Mouse (Mus musculus): ENCODE measurements around the gene Wnt3a. TPM values are rescaled to one million over a fixed set of nuclear protein-coding genes. Genes with fewer than 3 reads are reported as not detected.

Gene Wnt3a
- total and polyA plus RNA-seq, 2 experiments from 2014 or later, result 0.16 TPM; not detected in 1

- no peak for DNase-seq (ENCODE audit: low spot score)
- H3K4me1 ChIP-seq (ENCODE audit: insufficient read depth, low read length), result peaks cover 4% of the 10 kb centered on the region; the same call in 1 of the 2 replicates
- WGBS, result 19% methylated on average over 8 of the region's 8 CpGs
- no peak overlapping the region for H3K9ac ChIP-seq (replicated peaks; ENCODE audit: low read length, poor library complexity, severe bottlenecking)
- TF ChIP-seq CTCF (IDR thresholded peaks at IDR 0.05), result no peak
- H3K36me3 ChIP-seq (ENCODE audit: insufficient read depth, low read length), result no peaks in the 10 kb centered on the region
- H3K27ac ChIP-seq (ENCODE audit: low read depth, low read length), result no peak overlapping the region
- ATAC-seq (ENCODE audit: low FRiP score), result no peak
- H3K4me3 ChIP-seq (ENCODE audit: low read depth, low read length), result no peak overlapping the region
- H3K27me3 ChIP-seq (ENCODE audit: insufficient read depth, low read length), result peaks cover 60% of the 10 kb centered on the region
- no peaks in the 10 kb centered on the region for H3K9me3 ChIP-seq (ENCODE audit: low read length)
- H3K4me2 ChIP-seq (ENCODE audit: low read depth, low read length, poor library complexity, severe bottlenecking), result no peak overlapping the region
These were observed 19.4 kb upstream of the Wnt3a start for GRCm38 (mm10) chr11:59309976-59310375.

GRCm38 (mm10) chr11:59309106-59309805 lies 18.7 kb upstream of the Wnt3a start:
- DNase-seq (ENCODE audit: low spot score) (no peak), ATAC-seq (ENCODE audit: low FRiP score) (no peak)
- H3K4me3 ChIP-seq (ENCODE audit: low read depth, low read length), result no peak overlapping the region
- no peak overlapping the region for H3K9ac ChIP-seq (replicated peaks; ENCODE audit: low read length, poor library complexity, severe bottlenecking)
- 8% methylated on average over 12 of the region's 12 CpGs for WGBS
- TF ChIP-seq CTCF (IDR thresholded peaks at IDR 0.05), result no peak
- peaks cover 67% of the 10 kb centered on the region for H3K27me3 ChIP-seq (ENCODE audit: insufficient read depth, low read length)
- H3K27ac ChIP-seq (ENCODE audit: low read depth, low read length), result no peak overlapping the region
- H3K9me3 ChIP-seq (ENCODE audit: low read length), result no peaks in the 10 kb centered on the region
- no peak overlapping the region for H3K4me2 ChIP-seq (ENCODE audit: low read depth, low read length, poor library complexity, severe bottlenecking)
- peaks cover 4% of the 10 kb centered on the region; the same call in 1 of the 2 replicates for H3K4me1 ChIP-seq (ENCODE audit: insufficient read depth, low read length)
- no peaks in the 10 kb centered on the region for H3K36me3 ChIP-seq (ENCODE audit: insufficient read depth, low read length)

- no peaks in the 10 kb centered on the region for H3K36me3 ChIP-seq (ENCODE audit: insufficient read depth, low read length)
- no peak for DNase-seq (ENCODE audit: low spot score)
- TF ChIP-seq CTCF (IDR thresholded peaks at IDR 0.05), result no peak
- H3K9me3 ChIP-seq (ENCODE audit: low read length), result no peaks in the 10 kb centered on the region
- no peak overlapping the region; the same call in 1 of the 2 replicates for H3K4me3 ChIP-seq (ENCODE audit: low read depth, low read length)
- H3K4me2 ChIP-seq (ENCODE audit: low read depth, low read length, poor library complexity, severe bottlenecking), result peak overlapping the region; percentile 90; the same call in 1 of the 2 replicates
- peaks cover 73% of the 10 kb centered on the region for H3K27me3 ChIP-seq (ENCODE audit: insufficient read depth, low read length)
- 34% methylated on average over 6 of the region's 6 CpGs for WGBS
- no peak overlapping the region for H3K9ac ChIP-seq (replicated peaks; ENCODE audit: low read length, poor library complexity, severe bottlenecking)
- no peak overlapping the region for H3K27ac ChIP-seq (ENCODE audit: low read depth, low read length)
- H3K4me1 ChIP-seq (ENCODE audit: insufficient read depth, low read length), result peaks cover 4% of the 10 kb centered on the region; the same call in 1 of the 2 replicates
- no peak for ATAC-seq (ENCODE audit: low FRiP score)
These were observed 18.1 kb upstream of the Wnt3a start for GRCm38 (mm10) chr11:59308625-59309024.

- H3K36me3 ChIP-seq (ENCODE audit: insufficient read depth, low read length), result no peaks in the 10 kb centered on the region
- H3K4me2 ChIP-seq (ENCODE audit: low read depth, low read length, poor library complexity, severe bottlenecking), result peak overlapping the region; percentile 90
- ATAC-seq (ENCODE audit: low FRiP score), result no peak
- DNase-seq (ENCODE audit: low spot score), result no peak
- 17% methylated on average over 12 of the region's 12 CpGs for WGBS
- peaks cover 4% of the 10 kb centered on the region; the same call in 1 of the 2 replicates for H3K4me1 ChIP-seq (ENCODE audit: insufficient read depth, low read length)
- H3K4me3 ChIP-seq (ENCODE audit: low read depth, low read length), result peak overlapping the region; percentile 61
- no peak for TF ChIP-seq CTCF (IDR thresholded peaks at IDR 0.05)
- H3K27ac ChIP-seq (ENCODE audit: low read depth, low read length), result no peak overlapping the region
- peaks cover 70% of the 10 kb centered on the region for H3K27me3 ChIP-seq (ENCODE audit: insufficient read depth, low read length)
- H3K9me3 ChIP-seq (ENCODE audit: low read length), result no peaks in the 10 kb centered on the region
- H3K9ac ChIP-seq (replicated peaks; ENCODE audit: low read length, poor library complexity, severe bottlenecking), result no peak overlapping the region
These were observed 17.6 kb upstream of the Wnt3a start for GRCm38 (mm10) chr11:59308164-59308542.

GRCm38 (mm10) chr11:59307422-59308163 lies 17.0 kb upstream of the Wnt3a start:
- peaks cover 4% of the 10 kb centered on the region; the same call in 1 of the 2 replicates for H3K4me1 ChIP-seq (ENCODE audit: insufficient read depth, low read length)
- no peaks in the 10 kb centered on the region for H3K36me3 ChIP-seq (ENCODE audit: insufficient read depth, low read length)
- H3K9ac ChIP-seq (replicated peaks; ENCODE audit: low read length, poor library complexity, severe bottlenecking), result peak overlapping the region; percentile 50; the same call in 1 of the 2 replicates
- peak; percentile 85 for TF ChIP-seq CTCF (IDR thresholded peaks at IDR 0.05)
- H3K4me2 ChIP-seq (ENCODE audit: low read depth, low read length, poor library complexity, severe bottlenecking), result peak overlapping the region; percentile 90
- DNase-seq (ENCODE audit: low spot score) (peak; percentile 63), ATAC-seq (ENCODE audit: low FRiP score) (no peak)
- WGBS, result under 1% methylated on average over 45 of the region's 45 CpGs
- peaks cover 70% of the 10 kb centered on the region for H3K27me3 ChIP-seq (ENCODE audit: insufficient read depth, low read length)
- no peak overlapping the region for H3K27ac ChIP-seq (ENCODE audit: low read depth, low read length)
- H3K9me3 ChIP-seq (ENCODE audit: low read length), result no peaks in the 10 kb centered on the region
- H3K4me3 ChIP-seq (ENCODE audit: low read depth, low read length), result peak overlapping the region; percentile 61
